Mouse (Mus musculus) ES-Bruce4 (cell line): ENCODE results near the gene Samd1.

ENCODE experiments used
- CTCF ChIP-seq: IDR thresholded peaks from one replicate; pipeline ENCODE4 v1.8.1; 2011; ENCODE audit warnings: low read depth, low read length
- EP300 ChIP-seq: IDR thresholded peaks from 2 replicates; pipeline ENCODE4 v1.6.1; 2011; ENCODE audit warnings: low read depth, low read length; ENCODE audit not compliant: insufficient read depth
- POLR2A ChIP-seq: IDR thresholded peaks from one replicate; pipeline ENCODE4 v1.8.1; 2011; ENCODE audit warnings: low read length; ENCODE audit not compliant: insufficient read depth

DNA sequence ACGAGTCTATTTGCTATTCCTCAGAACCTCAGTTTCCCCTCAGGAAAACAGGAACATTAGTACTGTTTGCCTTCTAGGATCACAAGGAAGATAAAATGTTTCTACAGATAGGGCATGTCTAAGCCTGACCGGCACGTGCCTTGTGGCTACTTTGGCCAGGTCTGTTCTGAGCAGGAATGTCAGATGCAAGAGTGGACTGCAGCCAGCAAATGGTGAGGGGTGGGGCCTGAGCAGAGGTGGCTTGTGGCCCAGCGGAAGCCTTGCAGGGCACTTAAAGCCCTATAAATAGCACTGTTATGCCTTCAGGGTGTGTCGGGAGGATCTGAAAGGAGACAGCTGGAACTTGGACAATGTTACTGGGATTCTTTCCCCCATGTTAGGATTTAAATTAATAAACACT lies 25.6 kb downstream of the Samd1 start:
- TF ChIP-seq CTCF = no peak
- no peak for TF ChIP-seq POLR2A
- TF ChIP-seq EP300 = peak; percentile 72; the same call in 1 of the 2 replicates
